Mouse (Mus musculus) heart, embryonic 11.5 days (tissue): ENCODE data around the gene Tmed4. TPM values are rescaled to one million over a fixed set of nuclear protein-coding genes. Genes with fewer than 3 reads are reported as not detected.

ENCODE experiments used
- ATAC-seq: fragments of 200-750 bp; cut with Nextera tagmentation; replicated peaks from 2 replicates; pipeline ENCODE4 v1.8.0; 2017; ENCODE audit warnings: moderate library complexity; ENCODE audit not compliant: insufficient number of reproducible peaks, low FRiP score, low TSS enrichment
- H3K27ac ChIP-seq: fragments of 300-500 bp; sonication (generic); 2 replicates; pipeline ENCODE4 v1.5.1; 2014; ENCODE audit warnings: mild to moderate bottlenecking, low read depth, low read length
- H3K27me3 ChIP-seq: fragments of 300-500 bp; sonication (generic); 2 replicates; pipeline ENCODE4 v1.6.1; 2014; ENCODE audit warnings: mild to moderate bottlenecking, low read length, mixed read lengths; ENCODE audit not compliant: control insufficient read depth, insufficient read depth
- H3K36me3 ChIP-seq: fragments of 300-500 bp; sonication (generic); 2 replicates; pipeline ENCODE4 v1.6.1; 2014; ENCODE audit warnings: mild to moderate bottlenecking, low read length, moderate library complexity, mixed read lengths; ENCODE audit not compliant: control insufficient read depth, insufficient read depth
- H3K4me1 ChIP-seq: fragments of 300-500 bp; sonication (generic); 2 replicates; pipeline ENCODE4 v1.6.1; 2014; ENCODE audit warnings: low read length; ENCODE audit not compliant: control insufficient read depth, insufficient read depth
- H3K4me2 ChIP-seq: fragments of 300-500 bp; sonication (generic); 2 replicates; pipeline ENCODE4 v1.6.1; 2014; ENCODE audit warnings: mild to moderate bottlenecking, moderate library complexity
- H3K4me3 ChIP-seq: fragments of 300-500 bp; sonication (generic); 2 replicates; pipeline ENCODE4 v1.5.1; 2014; ENCODE audit warnings: low read depth, low read length
- H3K9ac ChIP-seq: fragments of 300-500 bp; sonication (generic); 2 replicates; pipeline ENCODE4 v1.6.1; 2014; ENCODE audit warnings: mild to moderate bottlenecking, low read depth, low read length, moderate library complexity
- H3K9me3 ChIP-seq: fragments of 300-500 bp; sonication (generic); replicated peaks from 2 replicates; pipeline ENCODE4 v1.6.1; 2016; ENCODE audit warnings: low read length; ENCODE audit not compliant: control insufficient read depth
- WGBS: fragments of 180-500 bp; shearing (Covaris S2); extraction: QIAGEN DNeasy Blood & Tissue Kit; methylation state at CpG from one replicate; pipeline ENCODE4 v1.1.7; 2014; ENCODE audit not compliant: insufficient replicate concordance; 5-methylcytosine and 5-hydroxymethylcytosine counted together
- polyA plus RNA-seq: library from polyadenylated mRNA; unstranded; fragments of >200 nt; fragmentation: Nextera tagmentation; extraction: Ambion mirVana; gene quantifications from 2 replicates; pipeline ENCODE4 v1.2.1, GENCODE M21; 2014

Tmed4 gene
- polyA plus RNA-seq, 1 experiment from 2014 or later = 92.0 TPM

DNA sequence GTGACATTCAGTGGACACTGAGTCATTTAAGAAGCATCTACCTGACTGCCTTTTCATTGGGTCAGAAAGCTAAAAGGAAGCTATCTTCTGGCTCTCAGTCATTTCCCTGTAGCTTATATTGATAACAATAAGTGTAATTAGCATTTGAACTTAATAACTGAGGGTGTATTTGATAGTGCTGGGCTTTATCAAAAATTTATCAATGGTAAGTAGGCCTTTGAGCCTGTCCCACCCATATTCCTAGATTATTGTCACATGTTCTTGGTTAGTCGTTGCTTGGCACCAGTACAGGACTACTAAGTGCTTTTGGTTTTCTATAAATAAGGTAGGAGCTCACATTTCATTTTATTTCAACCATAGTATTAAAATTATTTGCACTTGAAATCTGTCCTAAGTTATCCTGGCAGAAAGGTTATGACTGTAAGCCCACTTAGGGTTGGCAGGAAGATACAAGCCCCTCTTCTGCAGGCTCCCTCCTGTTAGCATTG, 31.3 kb upstream of the Tmed4 start:
- Histone ChIP-seq H3K36me3 (peaks cover 12% of the 10 kb centered on the region; the same call in 1 of the 2 replicates), H3K4me1 (no peaks in the 10 kb centered on the region), H3K9ac (no peak overlapping the region), H3K4me3 (no peak overlapping the region), H3K27me3 (no peaks in the 10 kb centered on the region), H3K4me2 (no peak overlapping the region), H3K27ac (no peak overlapping the region), H3K9me3 (no peaks in the 10 kb centered on the region)
- ATAC-seq = no peak
- 88% methylated on average over 1 of the region's 1 CpGs for WGBS

DNA sequence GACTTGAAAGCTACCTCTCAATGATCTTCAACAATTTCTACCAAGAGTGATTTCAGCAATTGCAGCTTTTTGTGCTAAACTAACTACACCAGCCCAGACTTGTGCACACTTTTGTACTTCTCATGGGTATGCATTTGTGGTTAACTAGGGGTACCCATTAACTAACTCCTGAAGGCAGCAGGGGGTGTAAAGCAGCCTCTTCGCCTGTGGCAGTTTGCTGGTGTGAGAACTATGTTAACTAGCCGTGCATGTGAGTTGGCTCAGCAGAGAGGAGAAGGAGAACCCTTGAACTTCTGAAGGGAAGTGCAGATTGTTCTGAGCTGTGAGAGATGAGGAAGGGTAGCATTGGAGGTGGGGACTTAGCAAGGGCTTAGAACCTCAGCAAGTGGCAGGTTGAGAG, 28.1 kb upstream of the Tmed4 start:
- Histone ChIP-seq H3K4me3 (no peak overlapping the region), H3K27me3 (no peaks in the 10 kb centered on the region), H3K36me3 (peaks cover 12% of the 10 kb centered on the region; the same call in 1 of the 2 replicates), H3K9ac (no peak overlapping the region), H3K4me2 (no peak overlapping the region), H3K27ac (no peak overlapping the region), H3K4me1 (no peaks in the 10 kb centered on the region), H3K9me3 (no peaks in the 10 kb centered on the region)
- ATAC-seq = no peak
- WGBS = 79% methylated on average over 2 of the region's 2 CpGs

GRCm38 (mm10) chr11:6299435-6299834, 24.8 kb upstream of the Tmed4 start:
- ATAC-seq = no peak
- H3K36me3 ChIP-seq = peaks cover 20% of the 10 kb centered on the region
- 87% methylated on average over 2 of the region's 2 CpGs for WGBS

GRCm38 (mm10) chr11:6296077-6296476, 21.4 kb upstream of the Tmed4 start:
- no peaks in the 10 kb centered on the region for H3K9me3 ChIP-seq
- peaks cover 3% of the 10 kb centered on the region; the same call in 1 of the 2 replicates for H3K4me1 ChIP-seq
- H3K27me3 ChIP-seq = no peaks in the 10 kb centered on the region
- no peak overlapping the region for H3K9ac ChIP-seq
- no peak overlapping the region for H3K27ac ChIP-seq
- ATAC-seq = no peak
- no peak overlapping the region for H3K4me2 ChIP-seq
- peaks cover 20% of the 10 kb centered on the region for H3K36me3 ChIP-seq
- H3K4me3 ChIP-seq = no peak overlapping the region

More at GRCm38 (mm10) chr11:6299435-6299834, 24.8 kb upstream of the Tmed4 start:
- H3K27me3 ChIP-seq = no peaks in the 10 kb centered on the region
- H3K4me2 ChIP-seq = no peak overlapping the region
- no peaks in the 10 kb centered on the region for H3K4me1 ChIP-seq
- H3K27ac ChIP-seq = no peak overlapping the region
- H3K9me3 ChIP-seq = no peaks in the 10 kb centered on the region
- H3K4me3 ChIP-seq = no peak overlapping the region
- H3K9ac ChIP-seq = no peak overlapping the region

DNA sequence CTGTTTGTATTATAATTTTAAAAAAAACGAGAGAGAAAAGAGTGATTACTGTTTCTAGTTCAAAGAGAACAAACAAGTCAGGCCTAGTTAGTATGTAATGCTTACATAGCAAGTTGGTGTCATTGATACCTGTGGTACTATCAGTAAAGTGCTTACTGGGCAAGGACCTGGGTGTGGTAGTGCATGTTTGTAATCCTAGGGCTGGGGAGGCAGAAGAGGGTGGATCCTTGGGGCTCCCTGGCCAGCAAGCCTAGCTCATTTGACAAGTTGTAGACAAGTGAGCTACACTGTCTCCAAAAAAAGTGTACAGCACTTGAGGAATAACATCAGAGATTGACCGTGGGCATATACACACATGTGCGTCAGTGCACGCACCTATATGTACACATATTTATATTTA, 20.0 kb upstream of the Tmed4 start:
- H3K4me1 ChIP-seq = peaks cover 3% of the 10 kb centered on the region; the same call in 1 of the 2 replicates
- 90% methylated on average over 4 of the region's 4 CpGs for WGBS
- no peaks in the 10 kb centered on the region for H3K27me3 ChIP-seq
- peaks cover 15% of the 10 kb centered on the region for H3K36me3 ChIP-seq
- no peak; the same call in 1 of the 2 replicates for ATAC-seq
- H3K9ac ChIP-seq = no peak overlapping the region
- no peaks in the 10 kb centered on the region for H3K9me3 ChIP-seq
- peak overlapping the region; percentile 19 for H3K4me2 ChIP-seq
- H3K4me3 ChIP-seq = no peak overlapping the region
- peak overlapping the region; percentile 59; the same call in 1 of the 2 replicates for H3K27ac ChIP-seq

DNA sequence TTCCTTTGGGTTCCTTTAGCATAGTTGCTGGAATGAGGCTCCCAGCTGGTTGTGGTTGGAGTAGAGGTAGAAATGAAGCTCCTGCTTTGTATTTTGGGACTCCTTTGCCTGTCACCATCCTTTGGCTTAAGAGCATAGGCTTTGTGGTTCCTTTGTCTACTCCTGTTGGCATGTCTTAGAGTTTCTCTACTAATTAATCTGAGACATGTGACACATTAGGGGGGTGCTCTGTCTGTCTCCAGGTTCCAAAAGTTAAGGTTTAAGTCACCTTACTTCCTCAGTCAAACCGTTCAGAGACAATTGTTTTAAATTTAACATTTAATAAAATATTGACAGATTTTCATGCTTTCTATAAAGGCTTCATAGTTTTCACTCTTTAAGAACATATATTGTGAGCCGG, 18.9 kb upstream of the Tmed4 start:
- Histone ChIP-seq H3K4me2 (peak overlapping the region; percentile 73), H3K4me3 (no peak overlapping the region; the same call in 1 of the 2 replicates), H3K9me3 (no peaks in the 10 kb centered on the region), H3K36me3 (peaks cover 15% of the 10 kb centered on the region), H3K9ac (no peak overlapping the region), H3K27ac (no peak overlapping the region), H3K4me1 (peaks cover 3% of the 10 kb centered on the region; the same call in 1 of the 2 replicates), H3K27me3 (no peaks in the 10 kb centered on the region)
- no peak for ATAC-seq
- 88% methylated on average over 2 of the region's 2 CpGs for WGBS

DNA sequence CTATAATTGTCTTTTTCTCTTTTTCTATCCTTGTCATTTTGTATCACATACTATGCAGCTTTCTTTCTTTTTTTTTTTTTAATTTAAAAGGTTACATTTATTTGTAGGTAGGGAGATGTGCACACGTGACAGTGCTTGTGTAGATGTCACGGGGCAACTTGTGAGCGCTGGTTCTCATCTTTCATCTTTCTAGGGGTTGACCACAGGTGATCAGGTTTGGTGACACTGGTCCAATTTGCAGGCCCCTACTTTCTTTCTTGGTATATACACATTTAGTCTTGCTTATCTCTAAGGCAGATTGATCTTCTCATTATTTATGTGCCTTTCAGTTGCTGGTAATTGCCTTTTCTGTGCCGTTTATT, 18.3 kb upstream of the Tmed4 start:
- H3K27me3 ChIP-seq = no peaks in the 10 kb centered on the region
- H3K4me3 ChIP-seq = peak overlapping the region; percentile 85
- H3K4me1 ChIP-seq = peaks cover 3% of the 10 kb centered on the region; the same call in 1 of the 2 replicates
- peaks cover 10% of the 10 kb centered on the region for H3K36me3 ChIP-seq
- ATAC-seq = no peak
- WGBS = 90% methylated on average over 4 of the region's 4 CpGs
- H3K27ac ChIP-seq = peak overlapping the region; percentile 96
- H3K9me3 ChIP-seq = no peaks in the 10 kb centered on the region
- peak overlapping the region; percentile 73 for H3K4me2 ChIP-seq
- H3K9ac ChIP-seq = no peak overlapping the region

- Histone ChIP-seq H3K27ac (peak overlapping the region; percentile 96), H3K9ac (peak overlapping the region; percentile 93), H3K9me3 (no peaks in the 10 kb centered on the region), H3K4me2 (peak overlapping the region; percentile 73), H3K4me1 (peaks cover 3% of the 10 kb centered on the region; the same call in 1 of the 2 replicates), H3K27me3 (no peaks in the 10 kb centered on the region), H3K36me3 (peaks cover 6% of the 10 kb centered on the region; the same call in 1 of the 2 replicates), H3K4me3 (peak overlapping the region; percentile 85)
- WGBS = 10% methylated on average over 33 of the region's 33 CpGs
- no peak; the same call in 1 of the 2 replicates for ATAC-seq
Observed at GRCm38 (mm10) chr11:6292116-6292987, 17.7 kb upstream of the Tmed4 start.
